Mouse (Mus musculus): ENCODE data around the gene Pmepa1. TPM values are rescaled to one million over a fixed set of nuclear protein-coding genes. Genes with fewer than 3 reads are reported as not detected.
A peak's percentile ranks its signal among the peaks of the same experiment; 100 is the strongest.

Pmepa1 gene
- total RNA-seq, 2 experiments from 2014 or later = 0.12 to 0.17 TPM

DNA sequence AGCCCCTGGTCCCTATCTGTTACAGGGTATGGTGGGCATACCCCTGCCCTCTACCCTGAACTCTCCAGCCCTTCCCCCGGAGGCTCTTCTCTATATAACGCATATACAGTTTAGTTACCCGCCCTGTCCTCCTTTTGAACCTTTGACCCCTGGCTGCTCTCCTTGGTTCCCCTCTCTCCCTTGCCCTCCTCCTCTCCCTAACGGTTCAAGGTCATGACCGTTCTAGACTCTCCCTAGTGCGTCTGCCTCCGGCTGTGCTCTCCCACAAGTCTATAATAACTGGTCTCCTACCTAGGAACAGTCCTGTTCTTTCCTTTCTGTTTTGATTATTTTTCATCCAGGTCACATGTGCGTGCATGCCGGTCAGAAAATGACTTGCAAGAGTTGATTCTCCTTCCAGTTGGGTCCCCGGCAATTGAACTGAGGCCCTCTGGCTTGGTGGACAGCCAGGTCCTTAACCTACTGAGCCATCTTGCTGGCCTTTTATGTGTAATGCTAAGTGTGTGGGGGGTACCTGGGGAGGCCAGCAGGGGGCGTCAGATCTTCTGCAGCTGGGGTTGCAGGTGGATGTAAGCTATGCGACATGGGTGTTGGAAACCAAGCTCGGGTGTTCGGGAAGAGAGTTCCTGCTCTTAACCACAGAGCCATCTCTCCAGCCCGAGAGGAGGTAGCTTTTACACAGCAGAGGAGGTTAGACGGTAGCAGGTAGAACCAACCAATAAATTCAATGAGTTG is 2.7 kb upstream of the Pmepa1 start:
- ATAC-seq (replicated peaks; ENCODE audit: poor library complexity) = peak; percentile 54

DNA sequence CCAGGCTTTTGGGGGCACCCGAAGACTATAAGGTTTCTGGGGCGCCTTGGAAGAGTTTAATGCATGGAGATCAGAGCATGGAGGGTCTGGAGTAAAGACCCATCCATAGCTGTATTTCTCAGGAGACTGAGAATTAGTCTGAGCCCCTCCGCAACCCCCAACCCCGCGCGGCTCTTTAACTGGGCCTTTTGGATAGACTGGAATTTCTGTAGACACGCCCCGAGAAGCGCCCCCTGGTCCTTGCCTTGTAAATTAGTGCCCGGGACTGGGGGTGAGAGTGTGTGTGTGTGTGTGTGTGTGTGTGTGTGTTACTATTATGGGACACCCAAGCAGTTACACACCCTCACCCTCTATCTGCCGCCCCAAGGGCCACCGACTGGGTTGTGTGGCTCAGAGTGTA is 526 bp upstream of the Pmepa1 start:
- no peak for ATAC-seq (replicated peaks; ENCODE audit: poor library complexity)

DNA sequence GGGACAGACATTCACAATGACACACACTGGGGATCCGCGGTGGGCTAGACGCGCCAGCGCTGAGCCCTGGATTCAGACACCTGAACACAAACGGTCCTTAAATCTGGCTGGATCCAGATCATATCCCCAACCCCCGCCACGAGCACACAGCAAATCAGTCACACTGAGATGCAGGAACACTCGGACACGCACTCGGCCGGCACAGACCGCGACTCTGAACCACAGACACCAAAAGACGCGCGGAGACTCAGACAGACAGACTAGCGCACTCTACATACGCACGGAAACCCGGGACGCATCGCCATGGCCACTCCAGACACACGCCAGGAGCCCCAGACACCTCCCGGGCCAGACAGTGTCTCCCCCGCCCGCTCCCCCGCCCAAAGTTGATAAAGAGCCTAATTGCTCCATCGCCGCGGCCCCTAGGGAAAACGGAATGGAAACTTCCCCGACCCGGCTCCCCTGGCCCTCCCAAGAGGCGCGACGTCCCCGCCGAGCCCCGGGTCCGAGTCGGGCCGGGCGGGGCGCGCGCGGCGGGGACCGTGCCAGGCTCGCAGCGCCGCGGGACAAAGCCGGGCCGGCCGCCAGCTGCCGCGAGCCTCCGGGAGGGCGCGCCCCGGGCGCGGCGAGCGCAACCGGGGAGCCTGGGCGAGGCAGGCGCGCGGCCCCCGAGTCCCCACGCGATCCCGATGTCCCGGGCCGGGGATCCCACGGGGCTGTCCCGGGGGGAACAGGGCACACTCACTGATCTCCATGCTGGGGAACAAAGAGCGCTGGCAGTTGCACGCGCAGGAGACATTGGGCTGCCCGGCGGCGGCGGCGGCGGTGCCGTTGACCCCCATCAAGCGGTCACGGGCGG is 761 bp downstream of the Pmepa1 start:
- peak; percentile 29 for ATAC-seq (replicated peaks; ENCODE audit: poor library complexity)

DNA sequence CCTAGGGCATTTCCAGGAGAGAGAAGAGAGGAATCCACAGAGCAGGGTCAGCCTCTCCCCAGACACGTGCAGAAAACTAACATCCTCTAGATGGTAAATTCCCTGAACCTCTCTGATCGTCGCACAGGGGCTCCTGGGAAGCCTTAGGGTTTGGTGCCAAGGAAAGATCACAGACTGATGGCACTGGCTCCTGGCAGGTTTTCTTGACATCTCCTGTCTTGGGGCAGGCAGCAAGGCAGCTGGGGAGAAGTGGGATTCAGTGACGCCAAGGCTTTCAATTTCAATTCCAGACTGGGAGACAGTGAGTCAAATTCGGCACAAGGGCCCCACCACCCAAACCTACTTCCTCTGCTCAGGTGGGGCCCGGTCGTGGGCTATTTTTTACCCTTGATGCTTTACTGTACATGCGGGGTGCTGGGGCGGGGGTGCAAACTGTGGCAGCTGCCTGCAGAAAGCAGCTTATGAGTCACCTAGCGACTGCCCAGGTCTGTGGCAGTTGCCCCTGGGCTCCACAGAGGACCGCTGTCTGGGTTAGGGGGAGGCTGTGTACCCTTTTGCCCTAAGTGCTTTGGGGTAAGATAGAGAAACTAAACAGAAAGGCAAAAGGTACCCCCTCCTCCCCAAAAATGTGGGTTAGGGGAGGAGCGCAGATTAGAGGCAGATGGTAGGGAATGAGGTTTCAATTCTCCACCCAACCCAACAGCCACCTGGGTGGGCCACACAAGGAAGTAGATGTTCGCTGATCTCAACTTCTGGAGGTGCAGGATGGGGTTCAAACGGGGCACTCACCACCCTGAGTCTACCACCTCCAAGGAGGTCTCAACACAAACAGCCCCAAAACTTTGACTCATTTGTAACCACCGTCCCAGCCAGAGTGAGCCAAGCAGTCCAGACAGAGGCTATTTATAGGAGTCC is 1.6 kb downstream of the Pmepa1 start:
- peak; percentile 13 for ATAC-seq (replicated peaks; ENCODE audit: poor library complexity)

DNA sequence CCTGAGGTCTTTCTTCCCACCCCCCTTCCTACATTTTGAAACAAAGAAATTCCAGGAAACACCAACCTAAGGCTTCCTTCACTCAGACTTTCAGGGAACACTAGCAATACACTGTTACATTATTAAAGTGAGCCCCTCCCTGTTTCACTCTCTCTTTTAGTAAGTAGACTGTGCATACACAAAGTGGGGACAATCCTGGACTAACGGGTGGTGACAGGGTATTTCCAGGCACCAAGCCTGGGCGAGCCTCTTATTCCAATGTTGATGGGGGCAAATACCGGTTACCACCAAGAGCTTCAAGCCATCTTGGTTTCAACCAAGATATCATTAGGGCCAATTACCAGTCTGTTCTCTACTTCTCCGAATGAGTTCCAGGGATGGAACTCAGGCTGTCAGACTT is 2.4 kb downstream of the Pmepa1 start:
- ATAC-seq (replicated peaks; ENCODE audit: poor library complexity) = no peak

DNA sequence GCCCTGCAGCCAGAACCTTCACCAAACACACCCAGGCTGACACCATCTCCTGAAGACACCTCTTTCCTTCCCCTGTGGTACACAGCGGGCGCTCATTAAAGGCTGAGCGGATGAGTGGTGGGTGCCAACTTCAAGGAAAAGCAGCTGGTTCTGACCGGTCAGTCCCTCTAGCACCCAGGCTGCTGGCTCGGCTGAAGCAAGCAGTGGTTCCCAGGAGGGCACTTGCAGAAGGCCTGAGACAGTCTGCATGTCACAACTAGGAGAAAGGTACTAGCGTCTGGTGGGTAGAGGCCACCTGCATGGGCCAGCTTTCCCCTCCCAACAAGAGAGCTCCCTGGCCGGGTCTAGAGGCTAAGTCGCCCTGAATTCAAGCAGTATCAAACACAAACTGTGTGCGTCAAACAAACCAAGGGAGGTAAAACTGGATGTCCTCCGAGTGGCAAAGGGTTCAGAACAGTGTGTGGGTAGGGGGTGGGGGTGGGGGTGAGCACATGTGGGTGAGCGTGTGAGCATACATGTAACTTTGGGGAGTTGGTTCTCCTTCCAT is 3.9 kb downstream of the Pmepa1 start:
- no peak for ATAC-seq (replicated peaks; ENCODE audit: poor library complexity)

DNA sequence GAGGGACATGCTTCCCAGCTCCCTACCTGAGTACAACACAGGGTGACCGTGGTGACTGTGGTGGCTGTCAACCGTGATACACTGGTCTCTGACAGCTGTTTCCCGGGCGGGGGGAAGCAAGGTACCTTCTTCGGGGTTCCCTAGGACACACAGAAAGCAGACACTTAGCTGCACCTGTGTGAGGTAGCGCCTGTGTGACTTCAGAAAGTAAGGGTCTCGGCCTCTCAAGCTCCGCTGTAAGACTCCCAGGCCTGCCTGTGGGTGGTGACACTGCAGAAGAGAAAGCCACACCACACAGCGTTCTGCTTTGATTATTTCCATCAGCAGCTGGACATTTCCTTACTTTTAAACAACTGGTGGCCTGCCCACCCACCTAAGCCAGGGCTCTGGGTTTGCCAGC is 4.8 kb downstream of the Pmepa1 start:
- no peak for ATAC-seq (replicated peaks; ENCODE audit: poor library complexity)

DNA sequence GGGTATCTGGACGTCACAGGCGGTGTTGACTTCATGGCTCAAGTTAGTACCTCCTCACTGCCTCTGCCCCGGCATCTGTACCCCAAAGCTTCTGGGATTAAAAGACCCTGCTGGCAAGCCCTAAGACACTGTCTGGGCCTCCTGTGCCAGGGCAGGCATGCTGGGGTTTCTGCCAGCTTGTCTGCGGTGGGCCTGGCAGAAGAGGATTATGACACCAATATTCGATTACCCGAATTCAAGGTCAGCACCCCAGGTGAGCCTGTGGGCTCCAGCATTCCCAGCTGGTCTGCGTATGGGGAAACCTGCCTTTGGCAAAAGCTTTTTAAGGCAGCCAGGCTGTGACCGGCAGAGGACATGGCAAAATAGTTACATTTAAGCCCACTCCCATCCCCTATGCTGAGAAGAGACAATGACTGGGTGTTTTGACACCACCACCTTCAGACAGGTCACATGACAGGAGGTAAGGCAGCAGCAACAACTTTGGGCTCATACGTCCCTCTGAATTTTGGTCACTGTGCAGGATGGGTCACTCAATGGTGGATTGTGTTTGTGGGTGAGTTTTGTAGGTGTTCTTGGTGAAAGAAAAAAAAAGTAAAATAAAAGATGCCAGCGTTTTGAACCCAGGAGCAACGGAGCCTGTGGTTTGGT is 5.6 kb downstream of the Pmepa1 start:
- no peak for ATAC-seq (replicated peaks; ENCODE audit: poor library complexity)

DNA sequence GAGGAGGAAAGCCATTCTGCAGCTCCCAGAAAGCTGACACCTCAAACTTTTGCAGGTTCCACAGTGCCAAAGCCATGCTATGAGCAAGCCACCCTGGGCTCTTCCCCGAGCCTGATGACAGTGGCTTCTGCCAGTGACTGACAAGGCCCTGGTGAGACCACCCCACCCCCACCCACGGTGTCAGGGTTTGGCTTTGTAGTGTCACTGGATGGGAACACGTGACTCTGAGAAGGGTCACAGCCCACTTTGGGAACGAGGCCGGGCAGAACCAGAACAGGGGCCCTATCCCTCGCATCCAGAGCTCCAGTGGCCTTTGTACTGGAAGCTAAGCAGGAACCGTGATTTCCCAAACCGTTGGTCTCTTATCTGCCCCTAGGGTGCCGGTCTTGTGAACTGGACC is 6.1 kb downstream of the Pmepa1 start:
- ATAC-seq (replicated peaks; ENCODE audit: poor library complexity) = no peak

DNA sequence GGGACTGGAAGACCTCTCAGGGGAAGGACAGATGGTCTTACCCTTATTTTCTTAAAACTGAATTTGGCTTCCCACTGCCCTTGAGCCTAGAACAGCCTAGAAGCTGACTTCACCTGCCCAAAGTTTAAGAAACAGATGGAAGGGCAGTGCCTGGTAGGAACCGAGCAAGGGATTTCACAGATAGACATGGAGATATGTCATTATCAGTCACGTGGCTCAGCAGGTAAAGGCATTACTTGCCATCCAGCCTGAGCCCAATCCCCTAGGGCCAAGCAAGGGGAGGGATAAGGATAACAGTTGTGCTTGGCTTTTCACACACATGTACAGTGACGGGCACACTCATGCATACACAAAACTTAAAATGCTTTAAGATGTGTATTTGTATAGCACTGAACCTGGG is 8.8 kb downstream of the Pmepa1 start:
- ATAC-seq (replicated peaks; ENCODE audit: poor library complexity) = no peak

DNA sequence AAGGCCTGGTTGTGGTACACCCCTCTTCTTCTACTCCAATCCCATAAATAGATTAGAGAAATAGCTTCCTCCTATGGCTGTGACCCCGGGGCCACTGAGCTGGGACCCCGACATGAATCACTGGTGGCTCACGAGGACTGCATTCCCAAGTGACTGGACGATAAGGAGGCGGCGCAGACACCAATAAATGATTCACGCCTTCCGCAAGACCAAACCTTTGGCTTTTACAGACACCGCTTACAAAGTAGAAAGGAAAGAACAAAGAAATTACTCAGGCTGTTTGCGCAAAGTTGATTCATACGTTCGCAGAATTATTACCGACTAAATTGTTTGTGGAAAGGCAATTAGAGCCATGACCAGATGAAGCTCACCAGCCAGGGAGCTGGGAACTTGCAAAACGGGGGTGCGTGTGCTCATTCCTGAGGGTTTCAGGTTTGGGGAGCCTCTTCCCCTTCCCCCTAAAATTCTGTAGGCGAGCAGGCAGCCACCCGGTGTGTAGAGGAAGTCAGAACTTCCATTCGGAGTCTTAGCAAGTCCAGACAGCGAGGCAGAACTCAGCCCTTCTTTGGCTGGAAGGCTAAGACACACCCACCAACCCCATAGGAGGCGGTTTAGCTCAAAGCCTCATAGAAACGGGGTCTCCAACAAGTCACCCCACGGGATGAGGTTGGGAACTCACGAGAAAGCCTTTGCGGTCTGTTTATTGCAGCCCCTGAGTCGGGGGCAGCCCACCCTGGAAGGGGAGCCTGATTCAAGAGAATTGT is 9.8 kb downstream of the Pmepa1 start:
- ATAC-seq (replicated peaks; ENCODE audit: poor library complexity) = no peak

DNA sequence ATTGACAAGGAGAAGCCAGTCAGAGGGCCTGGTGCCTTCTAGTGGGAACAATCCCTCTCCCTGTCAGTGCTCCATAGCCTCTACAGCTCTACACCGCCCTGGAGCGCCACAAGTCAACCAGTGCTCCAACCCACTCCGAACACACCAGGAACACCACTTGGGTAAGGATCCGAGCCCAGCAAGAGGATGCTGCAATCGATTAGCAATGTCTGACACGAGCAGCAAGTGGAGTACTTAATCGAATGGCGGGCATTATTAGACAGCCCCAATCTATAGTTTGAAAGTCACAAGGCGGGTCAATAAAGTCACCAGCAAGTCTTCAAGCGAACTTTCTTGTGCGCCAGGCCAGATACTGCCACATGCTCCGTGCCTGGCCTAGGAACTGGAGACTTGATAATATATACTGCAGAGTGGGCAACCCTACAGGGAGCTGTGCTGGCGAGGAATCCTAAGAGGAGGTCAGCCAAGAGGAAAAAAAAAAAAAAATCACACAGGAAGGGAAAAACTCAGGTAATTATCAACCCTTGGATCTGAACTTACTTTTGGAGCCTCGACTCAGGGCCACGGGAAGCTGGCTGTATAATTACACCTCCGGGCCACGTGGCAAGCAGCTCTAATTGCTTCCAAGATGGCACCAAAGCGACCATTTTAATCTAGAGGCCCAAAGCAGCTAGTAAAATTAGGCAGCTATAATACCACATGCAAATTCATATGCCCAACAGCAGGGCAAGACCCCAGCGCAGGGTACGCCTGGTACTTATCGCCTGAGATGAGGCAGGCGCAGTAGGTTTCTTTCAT is 10.7 kb downstream of the Pmepa1 start:
- no peak for ATAC-seq (replicated peaks; ENCODE audit: poor library complexity)

DNA sequence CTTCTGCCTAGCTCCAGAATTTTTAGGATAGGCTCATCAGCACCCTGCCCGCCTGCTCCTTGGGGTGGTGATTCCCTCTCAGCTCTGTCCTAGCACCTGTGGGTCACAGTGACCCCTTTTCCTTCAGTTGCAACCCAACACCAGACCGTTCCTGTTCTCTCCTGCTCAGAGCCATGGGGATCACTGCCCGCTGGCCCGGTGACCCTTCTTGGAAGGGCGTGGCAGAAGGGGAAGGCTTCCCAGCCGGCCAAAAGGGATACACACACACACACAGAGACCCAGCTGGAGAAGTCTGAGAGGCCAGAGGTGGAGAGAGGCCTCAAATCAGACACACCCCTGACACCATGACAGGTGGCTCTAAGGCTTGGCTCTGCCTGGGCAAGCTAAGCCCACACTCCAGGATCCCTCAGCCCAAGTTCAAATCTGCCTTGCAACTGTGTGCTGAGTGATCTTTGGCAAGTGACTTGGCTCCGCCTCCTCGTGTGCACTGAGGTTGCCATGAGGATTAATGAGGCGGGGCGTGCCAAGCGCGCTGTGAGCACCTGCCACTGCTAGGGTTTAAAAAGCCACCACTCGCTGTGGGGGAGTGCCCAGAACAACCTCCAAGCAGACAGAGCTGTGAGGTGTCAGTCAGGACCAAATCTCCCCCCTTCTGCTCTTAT is 11.7 kb downstream of the Pmepa1 start:
- ATAC-seq (replicated peaks; ENCODE audit: poor library complexity) = peak; percentile 57

DNA sequence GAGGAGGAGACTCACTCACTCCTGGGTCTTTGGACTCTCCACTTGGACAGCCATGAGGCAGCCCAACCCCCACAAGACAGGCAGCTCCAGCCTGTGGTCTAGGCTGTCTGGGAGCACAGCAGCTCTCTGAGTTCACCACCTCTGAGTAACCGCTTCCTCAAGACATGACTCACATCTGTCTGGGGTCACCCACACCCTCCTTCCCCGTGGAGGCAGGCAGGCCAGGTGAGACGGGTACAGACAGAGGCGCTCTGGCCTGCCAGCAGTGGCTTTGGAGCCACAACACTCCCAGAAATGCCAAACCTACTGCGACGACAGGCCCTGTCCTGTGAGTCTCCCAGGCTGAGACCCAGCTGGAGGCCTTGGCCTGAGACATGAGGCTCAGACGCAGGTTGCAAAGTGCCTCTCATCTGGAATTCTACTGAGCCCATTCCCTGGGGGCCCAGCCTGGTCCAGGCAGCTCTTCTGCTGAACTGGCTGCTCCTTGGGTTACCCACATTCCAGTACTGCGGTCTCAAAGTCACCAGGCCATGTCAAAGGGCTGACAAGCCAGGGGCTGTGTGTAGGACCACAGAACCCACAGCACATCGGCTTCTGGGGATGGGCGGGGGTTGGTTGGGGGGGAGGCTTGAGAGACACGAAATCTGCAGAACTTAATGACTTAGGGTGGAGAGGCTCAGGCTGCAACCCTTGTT is 12.6 kb downstream of the Pmepa1 start:
- peak; percentile 77 for ATAC-seq (replicated peaks; ENCODE audit: poor library complexity)

DNA sequence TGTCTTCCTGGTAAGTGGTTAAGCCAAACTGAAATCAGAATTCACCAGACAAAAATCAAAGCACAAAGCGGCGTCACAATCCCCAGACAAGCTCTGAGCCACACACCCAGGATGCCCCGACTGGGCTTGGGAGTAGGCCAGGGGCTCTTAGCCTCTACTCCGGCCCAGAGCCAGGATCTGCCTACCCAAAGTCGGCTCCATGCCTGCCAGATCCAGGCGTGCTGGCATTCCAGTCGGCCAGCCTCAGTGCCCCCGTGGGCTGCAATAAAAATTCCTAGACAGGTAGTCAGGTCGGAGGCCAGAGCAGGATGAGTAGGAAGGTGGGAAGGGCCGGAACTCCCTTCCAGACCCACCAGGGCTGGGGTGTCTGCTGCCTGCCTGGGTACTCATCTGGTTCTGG is 14.8 kb downstream of the Pmepa1 start:
- ATAC-seq (replicated peaks; ENCODE audit: poor library complexity) = no peak

DNA sequence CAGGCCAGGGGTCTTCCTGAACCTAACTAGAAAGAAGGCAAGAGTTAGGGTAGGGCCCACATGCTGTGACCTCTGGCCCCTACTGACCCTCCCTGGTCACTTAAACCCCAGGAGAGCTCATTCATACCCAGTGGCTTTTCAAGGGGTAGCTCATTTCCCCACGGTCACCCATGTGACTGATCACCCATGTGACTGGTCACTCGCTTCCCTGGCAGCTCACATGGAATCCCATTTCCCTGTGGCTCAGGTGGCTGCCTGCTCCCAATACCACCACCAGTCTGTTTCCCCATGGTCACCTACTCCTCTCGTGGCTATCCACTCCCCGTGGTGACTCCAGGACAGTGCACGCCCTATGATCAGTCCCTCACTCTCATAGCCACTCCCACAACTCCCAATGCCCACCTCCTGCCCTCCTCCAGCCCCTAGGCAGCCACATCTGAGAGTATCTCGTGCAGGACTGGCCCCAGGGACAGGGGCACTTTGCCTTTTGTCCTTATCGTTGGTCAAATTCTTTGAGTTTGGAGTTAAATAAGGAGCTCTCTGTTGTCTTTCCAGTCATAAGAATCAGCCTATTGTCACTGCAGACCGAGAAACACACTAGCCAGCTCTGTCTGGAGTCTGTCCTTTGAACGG is 17.8 kb downstream of the Pmepa1 start:
- no peak for ATAC-seq (replicated peaks; ENCODE audit: poor library complexity)

DNA sequence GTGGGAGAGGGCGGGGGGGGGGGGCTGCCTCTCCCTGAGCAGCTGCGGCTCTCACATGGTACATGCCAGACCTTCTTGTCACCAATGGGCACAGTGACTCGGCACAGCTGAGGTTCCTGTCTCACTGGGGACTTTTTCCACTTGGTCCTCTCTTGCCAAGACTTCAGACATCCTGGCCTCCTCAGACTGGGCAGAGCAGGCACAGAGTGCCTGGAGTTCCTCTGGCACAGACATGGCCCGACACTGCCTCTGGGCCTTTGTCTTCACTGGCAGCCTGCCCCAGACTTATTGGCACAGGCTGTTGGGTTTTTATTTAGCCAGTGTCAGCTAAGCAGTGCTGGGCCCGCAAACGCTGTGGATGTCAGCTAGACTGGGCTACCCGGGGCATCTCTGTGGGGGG is 18.7 kb downstream of the Pmepa1 start:
- no peak for ATAC-seq (replicated peaks; ENCODE audit: poor library complexity)

Measured in megakaryocyte progenitor cell, adult 5-6 weeks (primary cell).